Mouse (Mus musculus) embryonic facial prominence, embryonic 14.5 days (tissue): Measurements from ENCODE around the gene Gm10300. TPM values are rescaled to one million over a fixed set of nuclear protein-coding genes. Genes with fewer than 3 reads are reported as not detected.
A peak's percentile ranks its signal among the peaks of the same experiment; 100 is the strongest.

ENCODE experiments used
- ATAC-seq: fragments of 200-750 bp; cut with Nextera tagmentation; 2 replicates; pipeline ENCODE4 v1.8.0; 2017; ENCODE audit warnings: low read depth, moderate number of reproducible peaks, moderate TSS enrichment
- DNase-seq: peaks from one replicate; pipeline ENCODE4 v3.0.0-alpha.2; 2015; ENCODE audit warnings: low spot score
- H3K27ac ChIP-seq: fragments of 300-500 bp; sonication (generic); replicated peaks from 2 replicates; pipeline ENCODE4 v1.5.1; 2014; ENCODE audit warnings: low read depth, mild to moderate bottlenecking, low read length, moderate library complexity
- H3K27me3 ChIP-seq: fragments of 300-500 bp; sonication (generic); replicated peaks from 2 replicates; pipeline ENCODE4 v1.6.1; 2014; ENCODE audit warnings: low read length; ENCODE audit not compliant: control insufficient read depth, insufficient read depth
- H3K36me3 ChIP-seq: fragments of 300-500 bp; sonication (generic); 2 replicates; pipeline ENCODE4 v1.6.1; 2014; ENCODE audit warnings: low read length, mixed read lengths; ENCODE audit not compliant: control insufficient read depth, insufficient read depth
- H3K4me1 ChIP-seq: fragments of 300-500 bp; sonication (generic); 2 replicates; pipeline ENCODE4 v1.6.1; 2014; ENCODE audit warnings: antibody characterized with exemption, low read length; ENCODE audit not compliant: control insufficient read depth, insufficient read depth
- H3K4me2 ChIP-seq: fragments of 300-500 bp; sonication (generic); 2 replicates; pipeline ENCODE4 v1.6.1; 2014; ENCODE audit warnings: low read depth, mild to moderate bottlenecking, low read length, moderate library complexity, mixed read lengths
- H3K4me3 ChIP-seq: fragments of 300-500 bp; sonication (generic); 2 replicates; pipeline ENCODE4 v1.5.1; 2014; ENCODE audit warnings: low read depth, mild to moderate bottlenecking, low read length
- H3K9ac ChIP-seq: fragments of 300-500 bp; sonication (generic); 2 replicates; pipeline ENCODE4 v1.6.1; 2014; ENCODE audit warnings: low read depth, mild to moderate bottlenecking, low read length, moderate library complexity, mixed read lengths
- H3K9me3 ChIP-seq: fragments of 300-500 bp; sonication (generic); 2 replicates; pipeline ENCODE4 v1.6.1; 2016; ENCODE audit warnings: low read length; ENCODE audit not compliant: control insufficient read depth
- WGBS: fragments of 180-500 bp; shearing (Covaris S2); extraction: QIAGEN DNeasy Blood & Tissue Kit; methylation state at CpG from one replicate; pipeline ENCODE4 v1.1.7; 2014; 5-methylcytosine and 5-hydroxymethylcytosine counted together
- polyA plus RNA-seq: library from polyadenylated mRNA; unstranded; fragments of >200 nt; fragmentation: Nextera tagmentation; extraction: Ambion mirVana; gene quantifications from 2 replicates; pipeline ENCODE4 v1.2.1, GENCODE M21; 2014

Gm10300 gene
- polyA plus RNA-seq, 1 experiment from 2014 or later: 0.07 TPM

- Histone ChIP-seq H3K9me3 (no peaks in the 10 kb centered on the region), H3K4me3 (no peak overlapping the region), H3K36me3 (no peaks in the 10 kb centered on the region), H3K27ac (no peak overlapping the region), H3K27me3 (no peaks in the 10 kb centered on the region), H3K4me1 (peaks cover 10% of the 10 kb centered on the region), H3K4me2 (no peak overlapping the region), H3K9ac (no peak overlapping the region)
- no peak for ATAC-seq
- 67% methylated on average over 5 of the region's 5 CpGs for WGBS
- no peak for DNase-seq
Observed at GRCm38 (mm10) chr4:132037137-132037536, 37.4 kb upstream of the Gm10300 start.

DNA sequence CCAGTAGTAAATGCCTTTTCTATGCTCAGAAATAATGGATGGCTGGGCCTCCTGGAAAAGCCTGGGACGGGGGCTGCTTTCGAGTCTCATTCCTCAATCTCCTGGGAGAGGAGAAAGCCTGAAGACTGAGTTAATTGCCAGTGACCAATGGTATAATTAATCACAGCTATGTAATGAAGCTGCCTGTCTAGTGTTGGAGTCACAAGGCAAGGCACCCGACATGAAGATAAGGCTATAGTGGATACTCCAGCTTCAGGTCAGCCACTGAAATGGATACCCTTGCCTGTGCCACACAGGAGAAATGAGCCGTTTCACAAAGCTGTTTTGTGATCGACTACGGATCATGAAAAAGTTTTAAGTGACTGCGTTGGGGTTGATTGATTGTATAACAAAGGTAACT lies 36.5 kb upstream of the Gm10300 start:
- no peak overlapping the region for H3K4me3 ChIP-seq
- H3K27me3 ChIP-seq: no peaks in the 10 kb centered on the region
- ATAC-seq (no peak), DNase-seq (no peak)
- H3K9me3 ChIP-seq: no peaks in the 10 kb centered on the region
- H3K27ac ChIP-seq: no peak overlapping the region
- no peaks in the 10 kb centered on the region for H3K36me3 ChIP-seq
- 48% methylated on average over 7 of the region's 7 CpGs for WGBS
- no peak overlapping the region for H3K4me2 ChIP-seq
- peaks cover 10% of the 10 kb centered on the region for H3K4me1 ChIP-seq
- no peak overlapping the region for H3K9ac ChIP-seq

DNA sequence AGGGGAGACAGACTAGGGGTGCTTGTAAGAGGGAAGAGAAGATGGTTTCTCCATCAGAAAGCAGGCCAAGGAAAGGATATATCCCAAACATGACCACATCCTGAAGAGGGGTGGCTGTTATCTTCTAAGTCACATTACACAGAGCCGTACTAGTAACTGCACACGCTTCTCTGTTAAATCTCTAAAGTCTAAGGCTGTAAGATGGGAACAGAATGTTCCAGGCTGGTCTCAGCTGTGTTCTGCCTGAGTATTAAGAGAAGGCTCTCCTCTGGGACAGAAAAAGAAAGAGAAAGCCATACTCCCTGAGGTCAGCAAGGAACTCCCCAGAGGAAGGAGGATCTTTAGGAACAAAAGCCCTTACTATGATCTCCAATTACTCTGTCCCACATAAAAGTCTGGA lies 35.7 kb upstream of the Gm10300 start:
- ATAC-seq (no peak), DNase-seq (peak; percentile 31)
- H3K36me3 ChIP-seq: no peaks in the 10 kb centered on the region
- peaks cover 16% of the 10 kb centered on the region for H3K4me1 ChIP-seq
- H3K27me3 ChIP-seq: no peaks in the 10 kb centered on the region
- no peak overlapping the region for H3K9ac ChIP-seq
- 84% methylated on average over 2 of the region's 2 CpGs for WGBS
- H3K4me3 ChIP-seq: no peak overlapping the region
- H3K4me2 ChIP-seq: no peak overlapping the region
- H3K27ac ChIP-seq: no peak overlapping the region
- no peaks in the 10 kb centered on the region for H3K9me3 ChIP-seq

- WGBS: 79% methylated on average over 2 of the region's 2 CpGs
- H3K9ac ChIP-seq: no peak overlapping the region
- DNase-seq (no peak), ATAC-seq (no peak)
- no peak overlapping the region for H3K4me2 ChIP-seq
- H3K27ac ChIP-seq: 0 out of 2 replicates have a peak overlapping the region, but pooled peaks have one; percentile 12
- no peaks in the 10 kb centered on the region for H3K9me3 ChIP-seq
- H3K4me3 ChIP-seq: no peak overlapping the region
- peaks cover 21% of the 10 kb centered on the region for H3K4me1 ChIP-seq
- H3K27me3 ChIP-seq: no peaks in the 10 kb centered on the region
- H3K36me3 ChIP-seq: no peaks in the 10 kb centered on the region
Observed at GRCm38 (mm10) chr4:132039521-132039920, 35.0 kb upstream of the Gm10300 start.

DNA sequence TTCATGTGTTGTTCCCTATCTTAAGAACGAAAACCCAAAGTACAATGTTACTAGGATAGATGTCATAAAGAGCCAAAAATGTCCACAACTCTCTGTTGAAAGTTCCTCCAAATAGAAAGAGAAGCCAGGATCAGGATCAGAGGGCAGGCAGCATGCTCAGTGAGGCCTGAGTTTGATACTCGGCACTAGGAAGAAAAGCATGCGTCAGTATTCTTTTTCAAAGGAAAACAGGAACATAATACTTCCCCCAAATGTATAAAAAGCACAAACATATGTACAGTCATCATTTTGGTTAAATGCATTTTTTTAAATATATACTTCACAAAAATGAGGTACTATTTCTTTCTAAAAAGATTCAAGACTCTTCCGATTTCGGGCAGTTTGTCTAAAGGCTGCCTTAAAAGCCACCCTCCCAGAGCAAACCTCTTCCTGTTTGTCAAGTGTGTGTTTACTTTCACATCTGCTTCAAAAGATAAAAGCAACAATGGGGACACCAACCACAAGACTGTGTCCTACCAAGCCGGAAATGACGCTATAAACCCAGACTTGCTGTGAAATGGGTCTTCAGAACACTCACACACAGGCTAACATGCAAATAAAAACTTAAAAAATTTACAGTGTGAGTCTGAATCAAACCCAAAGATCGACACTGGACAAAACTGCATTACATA lies 34.4 kb upstream of the Gm10300 start:
- Histone ChIP-seq H3K27ac (0 out of 2 replicates have a peak overlapping the region, but pooled peaks have one; percentile 12), H3K4me2 (no peak overlapping the region), H3K4me1 (peaks cover 23% of the 10 kb centered on the region), H3K9ac (no peak overlapping the region), H3K27me3 (no peaks in the 10 kb centered on the region), H3K9me3 (no peaks in the 10 kb centered on the region), H3K36me3 (no peaks in the 10 kb centered on the region), H3K4me3 (no peak overlapping the region)
- 74% methylated on average over 8 of the region's 8 CpGs for WGBS
- DNase-seq: no peak
- ATAC-seq: no peak

DNA sequence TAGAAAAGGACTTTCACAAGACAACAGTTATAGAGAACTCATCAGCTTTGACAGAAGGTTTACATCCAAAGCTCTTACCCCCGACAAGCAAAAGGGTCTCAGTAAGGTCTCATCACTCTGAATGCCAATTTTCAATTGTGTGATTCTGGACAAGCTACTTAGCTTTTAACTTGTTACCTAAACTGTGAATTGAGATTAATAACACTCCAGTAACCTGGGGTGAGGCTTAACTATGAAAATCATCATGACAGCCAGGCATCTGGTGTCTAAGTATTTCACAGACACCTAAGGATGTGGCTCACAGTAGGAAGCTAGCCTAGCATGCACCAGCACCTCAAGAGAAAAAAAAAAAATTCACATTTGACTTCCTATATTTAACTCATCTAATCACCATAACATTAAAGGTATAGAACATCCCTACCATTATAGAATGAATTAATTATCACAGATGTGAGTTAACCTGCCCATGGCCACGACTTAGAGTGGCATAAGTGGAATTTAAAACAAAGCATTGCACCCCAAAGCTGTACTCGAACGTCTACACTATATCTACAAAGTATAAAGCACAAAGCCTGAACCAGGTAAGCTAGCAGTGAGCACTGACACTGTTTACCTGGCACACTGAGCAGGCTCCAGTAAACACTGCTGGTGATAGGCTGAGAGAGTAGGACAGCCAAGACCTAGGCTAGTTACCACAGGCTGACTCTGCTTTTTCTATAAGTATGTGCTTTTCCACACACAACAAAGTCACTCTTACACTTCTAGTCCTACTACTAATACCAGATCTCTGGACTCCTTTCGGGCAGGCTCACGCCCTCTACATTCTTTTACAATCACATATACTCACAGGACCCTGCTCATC lies 32.8 kb upstream of the Gm10300 start:
- Histone ChIP-seq H3K4me1 (peaks cover 23% of the 10 kb centered on the region), H3K4me3 (no peak overlapping the region), H3K4me2 (no peak overlapping the region), H3K27ac (no peak overlapping the region), H3K9me3 (no peaks in the 10 kb centered on the region), H3K9ac (no peak overlapping the region), H3K36me3 (no peaks in the 10 kb centered on the region), H3K27me3 (no peaks in the 10 kb centered on the region)
- no peak for DNase-seq
- 80% methylated on average over 6 of the region's 6 CpGs for WGBS
- no peak for ATAC-seq

DNA sequence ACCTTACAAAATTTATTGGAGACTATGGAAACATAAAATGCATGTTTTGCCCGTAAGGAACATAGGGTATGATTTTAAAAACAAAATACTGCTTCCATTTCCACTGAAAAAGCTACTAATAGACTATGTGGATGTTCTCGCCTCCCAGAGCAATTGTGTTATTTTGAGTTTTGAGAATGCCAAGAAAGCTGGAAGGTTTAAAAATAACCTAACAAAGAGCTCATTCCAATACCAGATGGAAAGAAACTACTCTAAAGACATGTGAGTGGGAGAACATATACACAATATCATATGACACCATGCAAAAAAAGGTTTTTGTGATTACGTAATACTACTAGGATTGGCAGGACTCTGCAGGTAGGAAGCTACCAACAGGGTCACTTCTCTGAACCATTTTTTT lies 30.8 kb upstream of the Gm10300 start:
- ATAC-seq (no peak), DNase-seq (no peak)
- Histone ChIP-seq H3K9me3 (no peaks in the 10 kb centered on the region), H3K27me3 (no peaks in the 10 kb centered on the region), H3K4me2 (no peak overlapping the region), H3K4me3 (no peak overlapping the region), H3K27ac (no peak overlapping the region), H3K4me1 (peaks cover 19% of the 10 kb centered on the region), H3K36me3 (no peaks in the 10 kb centered on the region), H3K9ac (no peak overlapping the region)
- 71% methylated on average over 3 of the region's 3 CpGs for WGBS

GRCm38 (mm10) chr4:132048011-132048991 lies 26.2 kb upstream of the Gm10300 start:
- peak overlapping the region; percentile 95 for H3K27ac ChIP-seq
- H3K4me2 ChIP-seq: peak overlapping the region; percentile 78
- under 1% methylated on average over 56 of the region's 95 CpGs for WGBS

More at GRCm38 (mm10) chr4:132048011-132048991, 26.2 kb upstream of the Gm10300 start:
- H3K27me3 ChIP-seq: no peaks in the 10 kb centered on the region
- peaks cover 17% of the 10 kb centered on the region for H3K4me1 ChIP-seq
- H3K9me3 ChIP-seq: no peaks in the 10 kb centered on the region
- H3K9ac ChIP-seq: peak overlapping the region; percentile 96
- H3K4me3 ChIP-seq: peak overlapping the region; percentile 93
- DNase-seq (peak; percentile 70), ATAC-seq (no peak; the same call in 1 of the 2 replicates)
- no peaks in the 10 kb centered on the region for H3K36me3 ChIP-seq
